Mouse (Mus musculus) liver, embryonic 14.5 days (tissue): ENCODE results near the gene Ap5z1.

Experiments
- CTCF ChIP-seq: IDR thresholded peaks from 2 replicates; pipeline ENCODE4 v1.5.1; 2016; ENCODE audit warnings: antibody characterized with exemption, low read depth, control low read depth
- EP300 ChIP-seq: IDR thresholded peaks from 2 replicates; pipeline ENCODE4 v1.6.1; 2016; ENCODE audit warnings: antibody characterized with exemption, low read depth

DNA sequence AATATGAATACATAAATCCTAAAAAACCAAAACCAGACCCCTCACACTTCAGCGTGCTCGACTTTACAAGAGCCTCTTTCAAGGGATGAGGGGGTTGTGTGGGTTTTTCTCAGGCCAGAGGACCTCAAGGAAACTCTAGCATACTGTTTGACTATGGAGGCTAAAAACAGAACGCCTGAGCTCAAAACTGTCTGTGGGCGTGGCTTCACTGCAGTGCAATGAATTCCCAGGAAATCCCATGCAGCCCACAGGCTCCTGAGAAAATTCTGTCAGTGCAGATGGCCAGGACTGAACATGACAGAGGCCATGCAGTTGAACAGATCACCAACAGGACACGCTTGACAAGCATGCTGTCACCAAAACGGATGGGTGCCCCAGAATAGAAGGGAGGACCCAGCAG is 55.2 kb downstream of the Ap5z1 start:
- TF ChIP-seq CTCF (no peak), EP300 (no peak)
